8 mouse cellular contexts compared by ENCODE assay signal in genomic region chr4:155868614-155869298, GRCm38 (mm10). TPM values are rescaled to one million over a fixed set of nuclear protein-coding genes. Genes with fewer than 3 reads are reported as not detected.
DNase-seq lines count a peak whose midpoint lies in the region; ATAC-seq and TF ChIP-seq lines count a peak whose summit lies in the region.

No protein-coding gene starts in this region.

- H3K9ac ChIP-seq in heart, embryonic 11.5 days (ENCODE audit: low read depth, low read length): peak overlapping the region; percentile 73
- peak overlapping the region; percentile 72 for H3K9ac ChIP-seq in hindbrain, embryonic 14.5 days
- peak overlapping the region; percentile 89 for H3K9ac ChIP-seq in midbrain, embryonic 16.5 days (ENCODE audit: low read depth, low read length)

- H3K27me3 ChIP-seq in heart, embryonic 11.5 days (ENCODE audit: control insufficient read depth, insufficient read depth, low read length): no peaks in the 10 kb centered on the region
- H3K27me3 ChIP-seq in hindbrain, embryonic 14.5 days (ENCODE audit: control insufficient read depth, insufficient read depth, low read length): no peaks in the 10 kb centered on the region
- H3K27me3 ChIP-seq in midbrain, embryonic 16.5 days (ENCODE audit: control insufficient read depth, insufficient read depth, low read depth, low read length): no peaks in the 10 kb centered on the region

- intact Hi-C loops in heart, postnatal 25 days (cut with DNase I): loop anchor here (1.0 to 2.0 kb wide), 3 partner anchors 20 to 74 kb away; no protein-coding TSS in a partner anchor
- intact Hi-C loops in left cerebral cortex, postnatal 14 days (cut with DNase I): no loop called here

- peak overlapping the region; percentile 88 for H3K4me2 ChIP-seq in heart, embryonic 11.5 days
- H3K4me2 ChIP-seq in hindbrain, embryonic 14.5 days (replicated peaks): peak overlapping the region; percentile 89
- H3K4me2 ChIP-seq in midbrain, embryonic 16.5 days (ENCODE audit: low read length): peak overlapping the region; percentile 89

- no peak for TF ChIP-seq CTCF in cortical plate, adult 2 months (IDR thresholded peaks at IDR 0.05; ENCODE audit: extremely low read depth, insufficient read depth, low read length)

- DNase-seq in heart, postnatal 25 days (ENCODE audit: low spot score): no peak
- no peak for DNase-seq in hindbrain, embryonic 14.5 days (ENCODE audit: low spot score)
- peak; percentile 35 for DNase-seq in liver
- DNase-seq in c-Kit-positive CD71-positive TER-119-positive erythroid progenitor cells, embryonic 14.5 days (ENCODE audit: low spot score): no peak
- no peak for DNase-seq in left cerebral cortex, postnatal 14 days (ENCODE audit: low spot score in 2 of 2)

- TF ChIP-seq POLR2A in cortical plate, adult 2 months (IDR thresholded peaks at IDR 0.05; ENCODE audit: extremely low read depth, insufficient read depth, low read length): no peak

- no peaks in the 10 kb centered on the region for H3K9me3 ChIP-seq in heart, embryonic 11.5 days (replicated peaks; ENCODE audit: control insufficient read depth, low read length)
- no peaks in the 10 kb centered on the region for H3K9me3 ChIP-seq in hindbrain, embryonic 14.5 days (ENCODE audit: control insufficient read depth, low read length)
- H3K9me3 ChIP-seq in midbrain, embryonic 16.5 days (replicated peaks; ENCODE audit: control insufficient read depth, low read length, poor library complexity, severe bottlenecking): no peaks in the 10 kb centered on the region

- peak overlapping the region; percentile 67 for H3K4me3 ChIP-seq in heart, embryonic 11.5 days (ENCODE audit: low read depth, low read length)
- H3K4me3 ChIP-seq in cortical plate, adult 2 months (ENCODE audit: insufficient read depth, low read length): peak overlapping the region; percentile 96
- peak overlapping the region; percentile 50 for H3K4me3 ChIP-seq in hindbrain, embryonic 14.5 days (replicated peaks; ENCODE audit: low read length)
- H3K4me3 ChIP-seq in midbrain, embryonic 16.5 days (ENCODE audit: low read depth, low read length): peak overlapping the region; percentile 81

- H3K36me3 ChIP-seq in heart, embryonic 11.5 days (ENCODE audit: control insufficient read depth, insufficient read depth, low read length): peaks cover 16% of the 10 kb centered on the region
- H3K36me3 ChIP-seq in hindbrain, embryonic 14.5 days (replicated peaks; ENCODE audit: control insufficient read depth, insufficient read depth): peaks cover 39% of the 10 kb centered on the region
- peaks cover 15% of the 10 kb centered on the region; the same call in 1 of the 2 replicates for H3K36me3 ChIP-seq in midbrain, embryonic 16.5 days (ENCODE audit: control insufficient read depth, insufficient read depth, low read length)

- no peak overlapping the region for H3K27ac ChIP-seq in heart, embryonic 11.5 days (ENCODE audit: low read depth, low read length)
- no peak overlapping the region for H3K27ac ChIP-seq in cortical plate, adult 2 months (ENCODE audit: insufficient read depth, low read length)
- 0 out of 2 replicates have a peak overlapping the region, but pooled peaks have one; percentile 28 for H3K27ac ChIP-seq in hindbrain, embryonic 14.5 days
- peak overlapping the region; percentile 25; the same call in 1 of the 2 replicates for H3K27ac ChIP-seq in midbrain, embryonic 16.5 days (ENCODE audit: low read length)

- H3K4me1 ChIP-seq in heart, embryonic 11.5 days (ENCODE audit: control insufficient read depth, insufficient read depth, low read length): 0 out of 2 replicates have a peak, but pooled peaks cover 3% of the 10 kb centered on the region
- peaks cover 2% of the 10 kb centered on the region; the same call in 1 of the 2 replicates for H3K4me1 ChIP-seq in cortical plate, adult 2 months (ENCODE audit: control insufficient read depth, insufficient read depth, low read length)
- H3K4me1 ChIP-seq in hindbrain, embryonic 14.5 days (replicated peaks; ENCODE audit: control insufficient read depth, insufficient read depth, low read length): peaks cover 17% of the 10 kb centered on the region
- peaks cover 23% of the 10 kb centered on the region for H3K4me1 ChIP-seq in midbrain, embryonic 16.5 days (ENCODE audit: control insufficient read depth, insufficient read depth, low read length)

- peak; percentile 31; the same call in 1 of the 2 replicates for ATAC-seq in heart, embryonic 11.5 days (replicated peaks; ENCODE audit: insufficient number of reproducible peaks, low FRiP score, low TSS enrichment)
- no peak; the same call in none of the 2 replicates for ATAC-seq in hindbrain, embryonic 14.5 days (ENCODE audit: low FRiP score)
- peak; percentile 63 for ATAC-seq in midbrain, embryonic 16.5 days

- 8% methylated on average over 22 of the region's 22 CpGs for WGBS in heart, embryonic 11.5 days (ENCODE audit: insufficient replicate concordance)
- 14% methylated on average over 22 of the region's 22 CpGs for WGBS in hindbrain, embryonic 14.5 days
- WGBS in midbrain, embryonic 16.5 days: 9% methylated on average over 22 of the region's 22 CpGs

RNA-seq across cellular contexts. Expression of gene Cptp, which starts 0.5 kb away (rescaled TPM):
- 12.2 and 12.8 TPM in 2 replicates for polyA plus RNA-seq in heart, embryonic 11.5 days (2014; fragmentation: Nextera tagmentation; extraction: Ambion mirVana)
- total RNA-seq in heart, postnatal 25 days (2021): 10 to 100 TPM in 1 of 2 experiments, 1 to 10 TPM in 1; 8.1 to 10.5 TPM
- polyA plus RNA-seq in cortical plate, adult 2 months (2012; rRNA removed): 19.7 and 21.9 TPM in 2 replicates
- 33.5 TPM in 2 replicates for polyA plus RNA-seq in hindbrain, embryonic 14.5 days (2014; fragmentation: Nextera tagmentation; extraction: Ambion mirVana)
- polyA plus RNA-seq in midbrain, embryonic 16.5 days (2015; fragmentation: Nextera tagmentation; extraction: Ambion mirVana): 25.1 and 28.1 TPM in 2 replicates
- 10 to 100 TPM; 28.8 to 29.7 TPM for total RNA-seq in left cerebral cortex, postnatal 14 days (2021)

RNA-seq across cellular contexts. Expression of gene Ints11, which starts 0.6 kb away (rescaled TPM):
- polyA plus RNA-seq in heart, embryonic 11.5 days (2014; fragmentation: Nextera tagmentation; extraction: Ambion mirVana): 40.7 and 45.6 TPM in 2 replicates
- 10 to 100 TPM; 15.9 to 17.5 TPM for total RNA-seq in heart, postnatal 25 days (2021)
- polyA plus RNA-seq in cortical plate, adult 2 months (2012; rRNA removed): 39.4 and 42.5 TPM in 2 replicates
- 69.6 and 71.4 TPM in 2 replicates for polyA plus RNA-seq in hindbrain, embryonic 14.5 days (2014; fragmentation: Nextera tagmentation; extraction: Ambion mirVana)
- 75.7 and 78.7 TPM in 2 replicates for polyA plus RNA-seq in midbrain, embryonic 16.5 days (2015; fragmentation: Nextera tagmentation; extraction: Ambion mirVana)
- total RNA-seq in left cerebral cortex, postnatal 14 days (2021): 10 to 100 TPM; 34.4 to 38.4 TPM

RNA-seq across cellular contexts. Expression of gene Tas1r3, which starts 5.6 kb away (rescaled TPM):
- 0.11 and 0.18 TPM in 2 replicates for polyA plus RNA-seq in heart, embryonic 11.5 days (2014; fragmentation: Nextera tagmentation; extraction: Ambion mirVana)
- total RNA-seq in heart, postnatal 25 days (2021): under 1 TPM; 0.14 to 0.26 TPM
- polyA plus RNA-seq in cortical plate, adult 2 months (2012; rRNA removed): 0.17 and 0.23 TPM in 2 replicates
- polyA plus RNA-seq in hindbrain, embryonic 14.5 days (2014; fragmentation: Nextera tagmentation; extraction: Ambion mirVana): 0.40 and 0.41 TPM in 2 replicates
- 0.29 and 0.58 TPM in 2 replicates for polyA plus RNA-seq in midbrain, embryonic 16.5 days (2015; fragmentation: Nextera tagmentation; extraction: Ambion mirVana)
- total RNA-seq in left cerebral cortex, postnatal 14 days (2021): under 1 TPM; 0.20 to 0.27 TPM

RNA-seq across cellular contexts. Expression of gene Dvl1, which starts 21.6 kb away (rescaled TPM):
- polyA plus RNA-seq in heart, embryonic 11.5 days (2014; fragmentation: Nextera tagmentation; extraction: Ambion mirVana): 5.8 and 6.8 TPM in 2 replicates
- total RNA-seq in heart, postnatal 25 days (2021): 10 to 100 TPM; 43.3 to 44.3 TPM
- 133 and 145 TPM in 2 replicates for polyA plus RNA-seq in cortical plate, adult 2 months (2012; rRNA removed)
- polyA plus RNA-seq in hindbrain, embryonic 14.5 days (2014; fragmentation: Nextera tagmentation; extraction: Ambion mirVana): 13.6 and 15.6 TPM in 2 replicates
- polyA plus RNA-seq in midbrain, embryonic 16.5 days (2015; fragmentation: Nextera tagmentation; extraction: Ambion mirVana): 10.3 and 11.0 TPM in 2 replicates
- 10 to 100 TPM; 81.5 to 81.6 TPM for total RNA-seq in left cerebral cortex, postnatal 14 days (2021)

RNA-seq across cellular contexts. Expression of gene Pusl1, which starts 22.8 kb away (rescaled TPM):
- polyA plus RNA-seq in heart, embryonic 11.5 days (2014; fragmentation: Nextera tagmentation; extraction: Ambion mirVana): 30.6 and 32.9 TPM in 2 replicates
- total RNA-seq in heart, postnatal 25 days (2021): 10 to 100 TPM; 12.8 to 13.8 TPM
- 90.6 and 94.2 TPM in 2 replicates for polyA plus RNA-seq in cortical plate, adult 2 months (2012; rRNA removed)
- 51.8 and 53.8 TPM in 2 replicates for polyA plus RNA-seq in hindbrain, embryonic 14.5 days (2014; fragmentation: Nextera tagmentation; extraction: Ambion mirVana)
- polyA plus RNA-seq in midbrain, embryonic 16.5 days (2015; fragmentation: Nextera tagmentation; extraction: Ambion mirVana): 56.3 and 63.9 TPM in 2 replicates
- 10 to 100 TPM; 65.3 to 66.9 TPM for total RNA-seq in left cerebral cortex, postnatal 14 days (2021)

Comparison
In these comparisons a context has a peak if more than half of its experiments do, and no peak if none do; other contexts are left out.
1. H3K27ac ChIP-seq: peak in hindbrain, embryonic 14.5 days (single experiment) and midbrain, embryonic 16.5 days (single experiment); none in heart, embryonic 11.5 days (single experiment) and cortical plate, adult 2 months (single experiment).
2. Peak in every context shown above with its lines, with median percentiles within 50 percentile points of each other: H3K4me2 ChIP-seq, H3K4me3 ChIP-seq and H3K9ac ChIP-seq.